Mouse (Mus musculus) liver, embryonic 14.5 days (tissue): ENCODE measurements around the gene Gm49673.

ENCODE experiments used
- CTCF ChIP-seq: IDR thresholded peaks from 2 replicates; pipeline ENCODE4 v1.5.1; 2016; ENCODE audit warnings: antibody characterized with exemption, low read depth, control low read depth
- EP300 ChIP-seq: IDR thresholded peaks from 2 replicates; pipeline ENCODE4 v1.6.1; 2016; ENCODE audit warnings: antibody characterized with exemption, low read depth

GRCm38 (mm10) chr17:8170331-8170730 is 22.7 kb upstream of the Gm49673 start:
- TF ChIP-seq CTCF (no peak), EP300 (no peak)
